Mouse (Mus musculus): ENCODE results near the gene Fzr1.

Fzr1 gene

GRCm38 (mm10) chr10:81402227-81402765 is 24.0 kb upstream of the Fzr1 start:
- DNase-seq (ENCODE audit: low spot score): no peak

DNA sequence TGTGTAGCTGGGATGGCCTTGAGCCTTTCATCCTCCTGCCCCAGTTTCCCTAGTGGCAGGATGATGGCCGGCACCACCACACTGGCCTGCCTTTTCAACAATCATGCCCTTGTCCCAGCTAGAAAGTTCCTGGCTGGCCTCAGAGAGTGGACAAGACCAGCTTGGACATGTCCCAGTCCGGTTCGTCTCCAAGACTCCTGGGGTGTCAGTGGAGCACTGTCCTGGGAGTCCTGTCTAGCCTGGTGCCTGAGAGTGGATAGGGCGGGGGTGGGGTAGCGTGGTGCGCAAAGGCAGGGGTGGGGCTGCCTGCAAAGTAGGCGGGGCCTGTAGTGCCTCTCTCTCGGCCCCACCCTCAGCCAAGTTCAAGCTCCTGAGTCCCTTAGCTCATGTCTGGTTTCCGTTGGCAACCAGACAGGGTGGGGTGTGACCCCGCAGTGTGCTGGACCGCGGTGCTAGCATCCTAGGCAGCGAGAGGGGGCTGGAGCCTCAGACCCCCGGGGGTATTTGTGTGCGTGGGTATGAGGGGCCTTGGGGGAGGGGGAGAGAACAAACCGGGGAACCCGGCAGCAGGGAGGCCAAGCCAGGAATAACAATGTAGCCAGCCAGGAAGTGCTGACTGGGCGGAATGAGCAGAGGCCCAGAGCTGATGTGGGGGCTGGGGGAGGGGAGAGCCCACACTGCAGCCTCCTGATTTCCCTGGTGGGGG is 23.4 kb upstream of the Fzr1 start:
- peak; percentile 84 for DNase-seq (ENCODE audit: low spot score)

- no peak for DNase-seq (ENCODE audit: low spot score)
Measured at GRCm38 (mm10) chr10:81401205-81401520, 22.8 kb upstream of the Fzr1 start.

DNA sequence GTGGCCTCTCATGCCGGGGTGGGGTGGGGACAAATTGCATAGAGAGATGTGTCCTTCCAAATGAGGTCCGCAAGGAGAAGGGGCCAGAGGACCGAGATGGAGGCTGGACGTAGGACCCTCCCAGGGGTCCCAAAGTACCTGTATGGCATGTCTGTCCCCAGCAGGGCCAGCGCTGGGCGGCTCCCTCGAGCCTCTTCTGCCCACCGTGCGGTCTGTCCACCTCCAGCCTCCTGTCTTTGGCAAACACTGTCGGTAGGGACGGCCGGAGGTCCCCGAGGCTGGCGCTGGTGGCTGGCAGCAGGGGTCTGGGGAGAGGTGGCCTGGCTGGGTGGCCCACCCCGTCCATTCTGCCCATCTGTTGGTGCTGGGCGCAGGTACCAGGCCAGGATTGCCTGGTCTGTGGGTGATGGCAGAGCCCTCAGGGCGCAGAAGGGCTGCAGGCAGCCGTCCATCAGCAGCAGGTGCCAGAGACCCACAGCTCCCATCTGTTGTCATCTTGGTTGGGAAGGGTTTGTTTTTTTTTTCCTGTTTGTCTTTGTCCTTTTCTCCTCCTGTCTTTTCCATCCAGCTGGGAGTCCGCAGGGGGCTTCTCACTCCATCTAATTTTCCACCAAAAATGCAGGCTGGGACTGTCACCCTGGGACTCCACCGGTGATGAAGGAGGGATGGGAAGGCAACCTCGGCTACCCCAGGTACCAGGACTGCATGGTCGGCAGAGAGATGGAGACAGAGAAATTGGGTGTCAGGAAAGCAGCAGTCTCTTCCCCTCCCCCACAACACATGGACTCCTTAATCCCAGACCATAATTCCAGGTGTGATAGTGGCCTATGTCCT is 22.3 kb upstream of the Fzr1 start:
- DNase-seq (ENCODE audit: low spot score): no peak

DNA sequence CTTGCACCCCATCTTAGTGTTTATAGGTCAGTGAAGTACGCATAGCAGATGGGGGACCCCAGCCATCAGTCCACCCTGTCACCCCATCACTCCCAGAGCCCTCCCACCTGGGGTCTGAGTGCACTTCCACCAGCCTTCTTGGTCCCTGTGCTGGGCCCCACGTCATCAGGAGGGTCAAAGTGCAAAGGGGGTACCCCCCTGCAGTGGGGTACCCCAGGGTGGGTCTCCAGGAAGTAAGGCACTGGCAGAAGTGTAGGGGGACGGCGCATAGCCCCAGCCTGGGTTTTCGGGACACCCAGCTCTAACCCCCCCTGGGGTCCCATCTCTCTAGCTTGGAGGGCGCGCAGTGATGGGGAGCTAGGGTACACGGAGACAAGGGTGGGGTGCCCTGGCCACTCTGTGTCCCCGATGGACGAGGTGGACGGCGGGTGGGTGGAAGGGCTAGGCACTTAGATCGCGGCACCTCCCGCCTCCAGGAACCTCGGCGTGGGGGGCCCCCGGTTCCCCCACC is 21.5 kb upstream of the Fzr1 start:
- no peak for DNase-seq (ENCODE audit: low spot score)

DNA sequence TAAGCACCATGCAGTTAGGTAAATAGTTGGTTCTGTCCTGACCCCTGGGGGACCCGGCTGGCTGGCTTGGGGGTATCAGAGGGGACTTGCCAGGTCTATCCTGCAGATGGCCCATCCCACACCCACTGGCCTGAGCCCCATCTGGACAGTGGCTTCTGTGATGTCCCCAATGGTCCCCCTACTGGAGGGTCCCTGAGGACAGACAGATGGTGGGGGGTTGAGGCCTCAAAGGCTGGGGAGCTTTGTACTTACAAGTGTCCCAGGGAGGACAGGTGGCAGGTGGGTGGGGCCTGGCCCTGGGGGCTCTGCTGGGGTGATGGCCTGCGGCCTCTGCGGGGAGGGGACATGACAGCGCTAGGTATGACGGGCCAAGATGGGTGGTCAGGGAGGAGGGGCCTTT is 21.0 kb upstream of the Fzr1 start:
- no peak for DNase-seq (ENCODE audit: low spot score)

DNA sequence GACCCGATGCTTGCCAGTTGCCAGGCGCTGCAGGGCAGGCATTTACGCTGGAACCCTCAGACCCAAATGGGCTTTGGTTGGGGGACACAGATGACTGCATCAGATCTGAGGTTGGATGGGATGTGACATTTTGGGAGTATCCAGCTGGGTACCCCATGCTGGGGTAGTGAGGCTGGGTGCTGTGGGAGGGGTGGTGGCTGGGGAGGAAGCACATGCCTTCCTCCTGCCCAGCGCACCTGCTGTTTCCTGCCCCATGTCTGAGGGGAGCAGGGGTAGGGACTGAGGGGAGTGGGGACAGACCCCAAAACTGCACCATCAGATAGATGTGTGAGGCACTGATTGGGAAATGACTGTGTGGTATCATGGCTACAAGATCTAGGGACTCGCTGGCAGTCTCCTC is 18.4 kb upstream of the Fzr1 start:
- no peak for DNase-seq (ENCODE audit: low spot score)

- DNase-seq (ENCODE audit: low spot score): no peak
Measured at GRCm38 (mm10) chr10:81395865-81396264, 17.5 kb upstream of the Fzr1 start.

- DNase-seq (ENCODE audit: low spot score): peak; percentile 54
Measured at GRCm38 (mm10) chr10:81395127-81395526, 16.8 kb upstream of the Fzr1 start.

- DNase-seq (ENCODE audit: low spot score): no peak
Measured at GRCm38 (mm10) chr10:81393456-81394063, 15.2 kb upstream of the Fzr1 start.

DNA sequence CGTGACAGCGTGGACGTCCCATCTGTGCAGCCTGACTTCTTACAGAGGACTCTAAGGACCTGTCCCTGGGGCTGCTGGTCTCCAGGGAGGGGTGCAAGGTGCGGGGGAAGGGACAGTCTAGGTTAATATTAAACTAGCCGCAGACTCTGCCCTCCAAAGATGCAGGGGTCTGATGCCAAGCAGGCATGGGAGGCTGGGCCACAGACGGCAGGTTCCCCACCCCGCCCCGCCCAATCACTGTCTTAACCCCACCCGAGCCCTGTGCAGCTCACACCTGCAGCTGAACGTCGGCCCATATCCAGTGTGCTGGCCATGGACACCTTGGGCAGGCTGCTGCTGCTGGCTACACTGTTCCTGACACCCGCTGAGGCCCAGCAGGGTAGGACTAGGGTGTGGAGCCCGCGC is 14.5 kb upstream of the Fzr1 start, which contains the start of gene Smim24:
Smim24 (plus strand) TSS at position 271 of the 405 bp plus-strand sequence.
- no peak for DNase-seq (ENCODE audit: low spot score)

GRCm38 (mm10) chr10:81392270-81392669 is 14.0 kb upstream of the Fzr1 start:
- no peak for DNase-seq (ENCODE audit: low spot score)

GRCm38 (mm10) chr10:81390678-81390965 is 12.3 kb upstream of the Fzr1 start:
- DNase-seq (ENCODE audit: low spot score): no peak

- DNase-seq (ENCODE audit: low spot score): peak; percentile 76
Measured at GRCm38 (mm10) chr10:81389801-81390677, 11.7 kb upstream of the Fzr1 start.

DNA sequence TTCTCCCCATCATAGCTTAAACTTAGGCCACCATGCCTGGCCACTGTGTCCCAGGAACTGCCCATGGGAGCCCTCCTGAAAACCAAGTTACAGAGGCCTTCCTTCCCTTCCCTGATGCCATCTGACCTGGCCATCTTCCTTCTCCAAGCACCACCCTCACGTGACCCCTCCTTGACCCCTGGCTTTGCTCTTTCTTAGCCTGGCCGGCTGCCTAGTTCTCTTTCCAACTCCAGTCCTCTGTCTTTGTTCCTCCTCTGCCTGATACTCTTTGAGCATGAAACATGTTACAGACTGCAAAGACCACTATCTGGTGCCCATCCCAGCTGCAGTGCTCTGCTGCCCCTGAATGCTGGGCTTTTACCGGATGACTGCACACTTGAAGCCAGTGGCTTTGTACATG is 11.1 kb upstream of the Fzr1 start:
- no peak for DNase-seq (ENCODE audit: low spot score)

GRCm38 (mm10) chr10:81388505-81389055 is 10.3 kb upstream of the Fzr1 start, which contains the start of gene Gm48552:
Gm48552 (plus strand) TSS chr10:81389005.
- DNase-seq (ENCODE audit: low spot score): no peak

- DNase-seq (ENCODE audit: low spot score): no peak
Measured at GRCm38 (mm10) chr10:81387716-81388115, 9.4 kb upstream of the Fzr1 start.

- no peak for DNase-seq (ENCODE audit: low spot score)
Measured at GRCm38 (mm10) chr10:81385603-81386306, 7.4 kb upstream of the Fzr1 start.

DNA sequence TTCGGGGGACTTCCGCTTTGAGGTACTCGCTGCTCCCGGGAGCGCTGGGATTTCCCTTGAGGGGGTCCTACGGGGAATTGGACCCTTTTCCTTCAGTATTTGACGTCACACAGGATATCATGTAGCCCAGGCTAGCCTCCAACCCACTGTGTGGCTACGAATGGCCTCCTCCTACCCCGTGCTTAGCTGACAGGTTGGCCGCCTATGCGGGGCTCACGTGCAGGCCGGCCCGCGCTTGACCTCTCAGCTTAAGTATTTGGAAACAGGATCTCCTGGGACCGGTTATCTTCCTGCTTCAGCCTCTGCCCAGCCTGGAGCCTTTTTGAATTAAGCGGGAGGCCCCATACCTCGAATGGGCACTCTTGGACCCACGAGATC is 6.3 kb upstream of the Fzr1 start:
- no peak for DNase-seq (ENCODE audit: low spot score)

DNA sequence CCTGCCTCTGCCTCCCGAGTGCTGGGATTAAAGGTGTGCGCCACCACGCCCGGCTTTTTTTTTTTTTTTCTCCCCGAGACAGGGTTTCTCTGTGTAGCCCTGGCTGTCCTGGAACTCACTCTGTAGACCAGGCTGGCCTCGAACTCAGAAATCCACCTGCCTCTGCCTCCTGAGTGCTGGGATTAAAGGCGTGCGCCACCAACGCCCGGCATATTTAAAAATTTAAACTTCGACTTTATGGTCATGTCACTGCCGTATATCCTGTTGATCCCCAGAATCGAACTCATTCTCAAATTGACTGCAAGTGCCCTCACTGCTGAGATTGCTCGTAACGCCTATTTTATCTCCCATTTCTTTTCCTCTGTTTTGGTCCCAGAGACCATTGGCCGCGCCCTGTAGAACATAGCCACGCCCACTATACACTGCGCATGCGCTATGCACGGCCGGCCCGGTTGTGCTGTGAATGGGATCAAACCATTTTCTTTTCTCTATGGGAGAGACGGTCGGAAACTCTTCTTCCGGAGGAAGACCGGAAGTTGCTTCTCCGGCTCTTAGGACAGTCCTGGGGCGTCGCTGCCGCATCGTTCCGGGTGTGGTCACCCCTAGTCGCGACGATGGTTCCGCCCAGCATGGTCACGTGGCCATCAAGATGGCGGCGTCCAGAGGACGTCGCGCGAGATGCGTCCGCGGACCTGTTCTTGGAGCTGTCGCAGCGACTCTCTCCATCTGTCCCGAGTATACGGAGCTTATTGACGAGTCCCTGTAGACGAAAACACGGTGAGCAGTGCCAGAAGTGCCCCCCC is 5.7 kb upstream of the Fzr1 start, which contains the start of the genes Dohh and Gm48551:
Dohh (plus strand) TSS at position 627 of the 803 bp plus-strand sequence.
Gm48551 (plus strand) TSS at position 665 of the 803 bp plus-strand sequence.
- peak; percentile 99 for DNase-seq (ENCODE audit: low spot score)
